Mouse (Mus musculus) liver, adult 10 weeks (tissue): ENCODE results near the gene Kcnk12. TPM values are rescaled to one million over a fixed set of nuclear protein-coding genes. Genes with fewer than 3 reads are reported as not detected.

Experiments
- polyA plus RNA-seq: library from polyadenylated mRNA; stranded (reverse); fragments of 350-450 nt; fragmentation: Illumina TruSeq; extraction: RNeasy Lipid Tissue Mini Kit (QIAGEN cat#74804); gene quantifications from one replicate; pipeline ENCODE4 v1.2.3, GENCODE M21; 2014; ENCODE audit warnings: low read depth, low replicate concordance

Kcnk12 gene
- not detected for polyA plus RNA-seq

DNA sequence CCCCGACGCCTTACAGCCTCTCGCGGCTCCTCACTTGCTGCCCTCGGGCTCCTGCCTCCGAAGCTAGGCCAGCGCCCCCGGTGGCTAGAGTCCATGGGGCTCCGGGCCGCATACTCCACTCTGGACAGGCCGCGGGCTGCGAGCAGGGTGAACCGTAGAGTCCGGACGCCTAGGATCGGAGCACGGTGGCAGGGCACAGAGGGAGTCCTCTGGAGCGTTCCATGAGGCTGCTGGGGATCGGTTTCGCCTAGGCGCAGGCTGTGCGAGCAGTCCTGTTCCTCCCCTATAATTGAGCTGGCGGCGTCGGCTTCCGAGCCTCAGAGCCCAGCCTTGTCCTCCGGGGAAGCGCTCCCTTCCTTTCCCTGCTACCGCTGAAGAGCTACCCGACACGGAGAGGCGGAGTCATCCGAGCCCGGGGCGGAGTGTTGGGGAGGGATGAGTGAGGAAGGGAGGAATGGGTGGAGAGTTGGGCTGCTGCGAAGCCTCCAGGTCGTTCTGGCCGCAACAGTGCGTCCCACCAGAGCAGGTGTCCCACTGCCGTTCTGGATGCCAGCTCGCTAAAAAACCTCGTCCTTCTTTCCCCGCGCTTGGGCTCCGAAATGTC, at the start of gene Kcnk12:
Gene Kcnk12 (minus strand): TSS at position 307 of the 604 bp plus-strand sequence.

Other genes with a start within 250 kb of the Kcnk12 start
- 1.9 TPM for gene Epcam, start 162.0 kb downstream of the Kcnk12 start, polyA plus RNA-seq
- 7.9 TPM for gene Msh2, start 125.7 kb downstream of the Kcnk12 start, polyA plus RNA-seq
- gene Rpl36-ps4, start 123.0 kb upstream of the Kcnk12 start, polyA plus RNA-seq: not detected
- gene Msh6, start 177.1 kb upstream of the Kcnk12 start, polyA plus RNA-seq: 6.3 TPM